Comparison of ENCODE assay signal across 8 mouse cellular contexts in genomic region chr17:35834696-35835422, GRCm38 (mm10). TPM values are rescaled to one million over a fixed set of nuclear protein-coding genes. Genes with fewer than 3 reads are reported as not detected.
DNase-seq lines count a peak whose midpoint lies in the region; ATAC-seq and TF ChIP-seq lines count a peak whose summit lies in the region.

No protein-coding gene starts in this region.

- no peak; the same call in 1 of the 2 replicates for TF ChIP-seq CTCF in bone marrow macrophage, adult 2 months (IDR thresholded peaks at IDR 0.05; ENCODE audit: low read depth, low read length)
- TF ChIP-seq CTCF in hindbrain, postnatal 0 days (IDR thresholded peaks at IDR 0.05; ENCODE audit: low read depth), result peak; percentile 45

- WGBS in heart, embryonic 10.5 days, result 82% methylated on average over 26 of the region's 26 CpGs
- WGBS in hindbrain, postnatal 0 days, result 57% methylated on average over 26 of the region's 26 CpGs
- 76% methylated on average over 26 of the region's 26 CpGs for WGBS in midbrain, embryonic 14.5 days

- H3K4me3 ChIP-seq in heart, embryonic 10.5 days, result peak overlapping the region; percentile 80
- H3K4me3 ChIP-seq in bone marrow macrophage, adult 2 months (ENCODE audit: insufficient read depth, low read length), result peak overlapping the region; percentile 95
- H3K4me3 ChIP-seq in hindbrain, postnatal 0 days (ENCODE audit: low read length), result peak overlapping the region; percentile 82
- peak overlapping the region; percentile 64 for H3K4me3 ChIP-seq in midbrain, embryonic 14.5 days (replicated peaks; ENCODE audit: low read depth, low read length)

- no peak for ATAC-seq in hindbrain, postnatal 0 days
- ATAC-seq in midbrain, embryonic 14.5 days (ENCODE audit: low FRiP score, low TSS enrichment), result no peak

- TF ChIP-seq POLR2A in bone marrow macrophage, adult 2 months (IDR thresholded peaks at IDR 0.05; ENCODE audit: borderline replicate concordance, low read depth, low read length), result no peak

- peaks cover 31% of the 10 kb centered on the region for H3K4me1 ChIP-seq in heart, embryonic 10.5 days
- peaks cover 21% of the 10 kb centered on the region for H3K4me1 ChIP-seq in bone marrow macrophage, adult 2 months (ENCODE audit: control insufficient read depth, insufficient read depth, low read length)
- H3K4me1 ChIP-seq in hindbrain, postnatal 0 days (ENCODE audit: insufficient read depth, low read length), result peaks cover 13% of the 10 kb centered on the region; the same call in 1 of the 2 replicates
- peaks cover 30% of the 10 kb centered on the region for H3K4me1 ChIP-seq in midbrain, embryonic 14.5 days (ENCODE audit: control insufficient read depth, insufficient read depth, low read length)

- no peaks in the 10 kb centered on the region for H3K9me3 ChIP-seq in heart, embryonic 10.5 days
- no peaks in the 10 kb centered on the region for H3K9me3 ChIP-seq in hindbrain, postnatal 0 days (ENCODE audit: low read length)
- no peaks in the 10 kb centered on the region for H3K9me3 ChIP-seq in midbrain, embryonic 14.5 days (ENCODE audit: control insufficient read depth, low read length)

- no peaks in the 10 kb centered on the region for H3K27me3 ChIP-seq in heart, embryonic 10.5 days (ENCODE audit: insufficient read depth, poor library complexity, severe bottlenecking)
- no peaks in the 10 kb centered on the region for H3K27me3 ChIP-seq in hindbrain, postnatal 0 days (ENCODE audit: insufficient read depth, low read length)
- H3K27me3 ChIP-seq in midbrain, embryonic 14.5 days (ENCODE audit: control insufficient read depth, insufficient read depth, low read length), result no peaks in the 10 kb centered on the region

- intact Hi-C loops in heart, postnatal 25 days (cut with DNase I), result loop anchor here (5.0 to 10.0 kb wide), 2 partner anchors 82 to 150 kb away; partner anchors contain the start of genes Mrps18b, Ppp1r10 and Prr3

- peak overlapping the region; percentile 88 for H3K4me2 ChIP-seq in hindbrain, postnatal 0 days (ENCODE audit: low read depth, low read length)
- peak overlapping the region; percentile 82 for H3K4me2 ChIP-seq in midbrain, embryonic 14.5 days (ENCODE audit: low read length)

- no peak overlapping the region for H3K27ac ChIP-seq in heart, embryonic 10.5 days
- no peak overlapping the region for H3K27ac ChIP-seq in bone marrow macrophage, adult 2 months (ENCODE audit: insufficient read depth, low read depth, low read length)
- H3K27ac ChIP-seq in hindbrain, postnatal 0 days, result no peak overlapping the region
- H3K27ac ChIP-seq in midbrain, embryonic 14.5 days (replicated peaks; ENCODE audit: low read depth, low read length), result peak overlapping the region; percentile 14; the same call in 1 of the 2 replicates

- DNase-seq in heart, embryonic 10.5 days (ENCODE audit: low spot score), result no peak
- no peak for DNase-seq in heart, postnatal 25 days (ENCODE audit: low spot score)
- peak; percentile 33 for DNase-seq in 3134 (ENCODE audit: extremely low read depth, insufficient read length, low spot score)
- peak; percentile 54 for DNase-seq in hindbrain, postnatal 0 days (ENCODE audit: low spot score)
- peak; percentile 47 for DNase-seq in midbrain, embryonic 14.5 days
- no peak for DNase-seq in Muller cell, postnatal 12 days (ENCODE audit: inconsistent ontology term)
- DNase-seq in urinary bladder, postnatal 4 days (ENCODE audit: low spot score in 2 of 2), result no peak

- H3K9ac ChIP-seq in hindbrain, postnatal 0 days (replicated peaks; ENCODE audit: low read length), result no peak overlapping the region
- peak overlapping the region; percentile 34 for H3K9ac ChIP-seq in midbrain, embryonic 14.5 days (replicated peaks; ENCODE audit: low read length)

- H3K36me3 ChIP-seq in heart, embryonic 10.5 days, result peaks cover 62% of the 10 kb centered on the region
- peaks cover 28% of the 10 kb centered on the region for H3K36me3 ChIP-seq in hindbrain, postnatal 0 days (ENCODE audit: insufficient read depth, low read length)
- H3K36me3 ChIP-seq in midbrain, embryonic 14.5 days (ENCODE audit: control insufficient read depth, insufficient read depth, low read length), result peaks cover 63% of the 10 kb centered on the region

RNA-seq across cellular contexts. Expression of gene Tubb5, which starts 3.2 kb away (rescaled TPM):
- polyA plus RNA-seq in heart, embryonic 10.5 days (2016; fragmentation: Nextera tagmentation; extraction: Ambion mirVana), result 911 and 1,091 TPM in 2 replicates
- 100 to 1,000 TPM; 102 to 103 TPM for total RNA-seq in heart, postnatal 25 days (2021)
- 481 and 519 TPM in 2 replicates for polyA plus RNA-seq in bone marrow macrophage, adult 2 months (2012; ENCODE audit: insufficient read depth, insufficient read length, missing spikeins)
- 3,311 and 3,326 TPM in 2 replicates for total RNA-seq in hindbrain, postnatal 0 days (2014; rRNA removed)
- 1,502 and 1,606 TPM in 2 replicates for polyA plus RNA-seq in hindbrain, postnatal 0 days (2015; fragmentation: Nextera tagmentation; extraction: Ambion mirVana)
- 1,880 and 2,054 TPM in 2 replicates for polyA plus RNA-seq in midbrain, embryonic 14.5 days (2014; fragmentation: Nextera tagmentation; extraction: Ambion mirVana)

RNA-seq across cellular contexts. Expression of gene Mdc1, which starts 6.5 kb away (rescaled TPM):
- polyA plus RNA-seq in heart, embryonic 10.5 days (2016; fragmentation: Nextera tagmentation; extraction: Ambion mirVana), result 25.3 and 29.1 TPM in 2 replicates
- 10 to 100 TPM; 11.8 to 14.6 TPM for total RNA-seq in heart, postnatal 25 days (2021)
- polyA plus RNA-seq in bone marrow macrophage, adult 2 months (2012; ENCODE audit: insufficient read depth, insufficient read length, missing spikeins), result 16.1 and 17.7 TPM in 2 replicates
- 14.7 and 26.7 TPM in 2 replicates for total RNA-seq in hindbrain, postnatal 0 days (2014; rRNA removed)
- 3.9 and 4.1 TPM in 2 replicates for polyA plus RNA-seq in hindbrain, postnatal 0 days (2015; fragmentation: Nextera tagmentation; extraction: Ambion mirVana)
- polyA plus RNA-seq in midbrain, embryonic 14.5 days (2014; fragmentation: Nextera tagmentation; extraction: Ambion mirVana), result 7.3 and 8.2 TPM in 2 replicates

RNA-seq across cellular contexts. Expression of gene Flot1, which starts 11.8 kb away (rescaled TPM):
- 66.2 and 71.7 TPM in 2 replicates for polyA plus RNA-seq in heart, embryonic 10.5 days (2016; fragmentation: Nextera tagmentation; extraction: Ambion mirVana)
- total RNA-seq in heart, postnatal 25 days (2021), result 100 to 1,000 TPM; 125 to 141 TPM
- polyA plus RNA-seq in bone marrow macrophage, adult 2 months (2012; ENCODE audit: insufficient read depth, insufficient read length, missing spikeins), result 52.7 and 69.3 TPM in 2 replicates
- 94.1 and 142 TPM in 2 replicates for total RNA-seq in hindbrain, postnatal 0 days (2014; rRNA removed)
- 162 TPM in 2 replicates for polyA plus RNA-seq in hindbrain, postnatal 0 days (2015; fragmentation: Nextera tagmentation; extraction: Ambion mirVana)
- polyA plus RNA-seq in midbrain, embryonic 14.5 days (2014; fragmentation: Nextera tagmentation; extraction: Ambion mirVana), result 59.9 and 74.0 TPM in 2 replicates

RNA-seq across cellular contexts. Expression of gene Ier3, which starts 13.4 kb away (rescaled TPM):
- 13.2 and 16.8 TPM in 2 replicates for polyA plus RNA-seq in heart, embryonic 10.5 days (2016; fragmentation: Nextera tagmentation; extraction: Ambion mirVana)
- 10 to 100 TPM; 21.7 to 39.7 TPM for total RNA-seq in heart, postnatal 25 days (2021)
- 40.6 and 46.7 TPM in 2 replicates for polyA plus RNA-seq in bone marrow macrophage, adult 2 months (2012; ENCODE audit: insufficient read depth, insufficient read length, missing spikeins)
- total RNA-seq in hindbrain, postnatal 0 days (2014; rRNA removed), result 13.7 and 19.4 TPM in 2 replicates
- polyA plus RNA-seq in hindbrain, postnatal 0 days (2015; fragmentation: Nextera tagmentation; extraction: Ambion mirVana), result 18.3 and 19.4 TPM in 2 replicates
- 3.3 and 4.0 TPM in 2 replicates for polyA plus RNA-seq in midbrain, embryonic 14.5 days (2014; fragmentation: Nextera tagmentation; extraction: Ambion mirVana)

RNA-seq across cellular contexts. Expression of gene Nrm, which starts 26.3 kb away (rescaled TPM):
- 56.5 and 58.3 TPM in 2 replicates for polyA plus RNA-seq in heart, embryonic 10.5 days (2016; fragmentation: Nextera tagmentation; extraction: Ambion mirVana)
- total RNA-seq in heart, postnatal 25 days (2021), result 1 to 10 TPM; 2.3 to 2.8 TPM
- 31.7 and 33.1 TPM in 2 replicates for polyA plus RNA-seq in bone marrow macrophage, adult 2 months (2012; ENCODE audit: insufficient read depth, insufficient read length, missing spikeins)
- total RNA-seq in hindbrain, postnatal 0 days (2014; rRNA removed), result 14.7 and 27.2 TPM in 2 replicates
- 24.6 and 25.7 TPM in 2 replicates for polyA plus RNA-seq in hindbrain, postnatal 0 days (2015; fragmentation: Nextera tagmentation; extraction: Ambion mirVana)
- polyA plus RNA-seq in midbrain, embryonic 14.5 days (2014; fragmentation: Nextera tagmentation; extraction: Ambion mirVana), result 14.5 and 20.2 TPM in 2 replicates

Comparison
In these comparisons a context has a peak if more than half of its experiments do, and no peak if none do; other contexts are left out.
1. DNase-seq: peak in 3134 (single experiment), hindbrain, postnatal 0 days (single experiment) and midbrain, embryonic 14.5 days (single experiment); none in heart, embryonic 10.5 days (single experiment), heart, postnatal 25 days (single experiment), Muller cell, postnatal 12 days (single experiment) and urinary bladder, postnatal 4 days (0 of 2).
2. Peak in every context shown above with its lines, with median percentiles within 50 percentile points of each other: H3K4me3 ChIP-seq.